Mouse (Mus musculus) midbrain, embryonic 12.5 days (tissue): ENCODE data around the gene Ppie. TPM values are rescaled to one million over a fixed set of nuclear protein-coding genes. Genes with fewer than 3 reads are reported as not detected.
A peak's percentile ranks its signal among the peaks of the same experiment; 100 is the strongest.
"Not testable (repeated sequence)": the region's sequence is repeated elsewhere in the genome, so short reads cannot be mapped to it uniquely, and the experiment has no call there.

ENCODE experiments used
- ATAC-seq: fragments of 200-750 bp; cut with Nextera tagmentation; 2 replicates; pipeline ENCODE4 v1.8.0; 2017; ENCODE audit warnings: low read depth, moderate TSS enrichment, moderate library complexity; ENCODE audit not compliant: low FRiP score
- H3K27ac ChIP-seq: fragments of 300-500 bp; sonication (generic); replicated peaks from 2 replicates; pipeline ENCODE4 v1.5.1; 2016; ENCODE audit warnings: mild to moderate bottlenecking
- H3K27me3 ChIP-seq: fragments of 300-500 bp; sonication (generic); 2 replicates; pipeline ENCODE4 v1.6.1; 2016; ENCODE audit warnings: mild to moderate bottlenecking
- H3K36me3 ChIP-seq: fragments of 300-500 bp; sonication (generic); 2 replicates; pipeline ENCODE4 v1.6.1; 2016
- H3K4me1 ChIP-seq: fragments of 300-500 bp; sonication (generic); 2 replicates; pipeline ENCODE4 v1.6.1; 2016
- H3K4me2 ChIP-seq: fragments of 300-500 bp; sonication (generic); replicated peaks from 2 replicates; pipeline ENCODE4 v1.6.1; 2016; ENCODE audit warnings: mild to moderate bottlenecking, moderate library complexity
- H3K4me3 ChIP-seq: fragments of 300-500 bp; sonication (generic); 2 replicates; pipeline ENCODE4 v1.5.1; 2016; ENCODE audit warnings: mild to moderate bottlenecking
- H3K9ac ChIP-seq: fragments of 300-500 bp; sonication (generic); replicated peaks from 2 replicates; pipeline ENCODE4 v1.6.1; 2016; ENCODE audit warnings: mild to moderate bottlenecking, moderate library complexity
- H3K9me3 ChIP-seq: fragments of 300-500 bp; sonication (generic); 2 replicates; pipeline ENCODE4 v1.6.1; 2016; ENCODE audit warnings: mild to moderate bottlenecking
- WGBS: fragments of 180-500 bp; shearing (Covaris S2); methylation state at CpG from one replicate; pipeline ENCODE4 v1.1.7; 2016; 5-methylcytosine and 5-hydroxymethylcytosine counted together
- polyA plus RNA-seq: library from polyadenylated mRNA; unstranded; fragments of >200 nt; fragmentation: Nextera tagmentation; extraction: Ambion mirVana; gene quantifications from 2 replicates; pipeline ENCODE4 v1.2.1, GENCODE M21; 2016

Ppie gene
- polyA plus RNA-seq, 1 experiment from 2014 or later = 99.0 TPM

- H3K27ac ChIP-seq, H3K36me3 ChIP-seq, H3K9ac ChIP-seq, H3K4me3 ChIP-seq, ATAC-seq, H3K4me2 ChIP-seq, H3K9me3 ChIP-seq, H3K4me1 ChIP-seq: not testable (repeated sequence)
- peaks cover 28% of the 10 kb centered on the region for H3K27me3 ChIP-seq
- WGBS = 84% methylated on average over 10 of the region's 10 CpGs
Measured at GRCm38 (mm10) chr4:123111275-123111983, 28.3 kb downstream of the Ppie start.

DNA sequence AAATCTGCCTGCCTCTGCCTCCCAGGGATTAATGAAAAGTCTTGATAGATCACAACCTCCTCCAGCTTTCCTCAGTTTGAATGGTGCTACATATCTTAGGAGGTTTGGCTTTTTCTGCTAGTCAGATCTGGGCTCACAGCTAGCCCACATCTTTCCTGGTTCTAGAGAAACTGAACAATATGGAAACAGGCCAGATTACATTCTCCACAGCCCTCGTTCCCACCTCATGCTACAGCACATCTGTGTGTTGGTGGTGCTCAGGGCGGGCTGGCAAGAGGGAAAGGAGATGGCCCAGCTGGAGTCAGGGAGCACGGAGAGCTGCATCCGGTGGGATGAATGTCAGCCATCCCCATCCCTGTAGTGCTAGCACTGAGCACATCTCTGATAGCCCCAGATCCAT, 29.0 kb downstream of the Ppie start:
- Histone ChIP-seq H3K4me3 (no peak overlapping the region), H3K9ac (no peak overlapping the region), H3K4me1 (no peaks in the 10 kb centered on the region), H3K4me2 (no peak overlapping the region), H3K27me3 (peaks cover 29% of the 10 kb centered on the region), H3K27ac (no peak overlapping the region), H3K9me3 (no peaks in the 10 kb centered on the region), H3K36me3 (no peaks in the 10 kb centered on the region)
- no peak for ATAC-seq
- WGBS = 84% methylated on average over 4 of the region's 4 CpGs

DNA sequence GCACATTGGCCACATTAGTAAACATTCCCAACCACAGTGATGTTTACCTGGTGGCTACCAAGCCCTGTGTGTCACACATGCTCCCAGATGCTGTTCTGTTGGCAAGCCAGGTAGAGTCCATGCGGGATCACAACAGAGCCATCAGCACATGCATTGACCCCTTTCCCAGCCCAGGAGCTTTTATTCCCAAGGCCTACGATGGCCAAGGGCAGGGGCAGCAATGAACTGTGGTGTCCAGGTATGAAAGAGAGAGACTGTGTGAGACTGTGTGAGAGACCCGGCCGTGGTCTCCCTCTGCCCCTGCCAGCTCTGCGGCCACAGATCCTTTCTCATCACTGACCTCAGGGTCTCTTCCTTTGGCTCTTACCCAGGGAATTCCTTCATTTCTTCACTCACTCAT, 31.7 kb downstream of the Ppie start:
- Histone ChIP-seq H3K9me3 (no peaks in the 10 kb centered on the region), H3K36me3 (no peaks in the 10 kb centered on the region), H3K4me2 (no peak overlapping the region), H3K4me3 (no peak overlapping the region), H3K27me3 (peaks cover 40% of the 10 kb centered on the region), H3K9ac (no peak overlapping the region), H3K27ac (no peak overlapping the region), H3K4me1 (peaks cover 10% of the 10 kb centered on the region; the same call in 1 of the 2 replicates)
- no peak for ATAC-seq
- 88% methylated on average over 5 of the region's 5 CpGs for WGBS

- H3K36me3 ChIP-seq = no peaks in the 10 kb centered on the region
- no peak overlapping the region for H3K9ac ChIP-seq
- 94% methylated on average over 2 of the region's 2 CpGs for WGBS
- H3K4me3 ChIP-seq = no peak overlapping the region
- no peak for ATAC-seq
- H3K4me1 ChIP-seq = peaks cover 10% of the 10 kb centered on the region; the same call in 1 of the 2 replicates
- peaks cover 42% of the 10 kb centered on the region for H3K27me3 ChIP-seq
- no peaks in the 10 kb centered on the region for H3K9me3 ChIP-seq
- H3K27ac ChIP-seq = no peak overlapping the region
- H3K4me2 ChIP-seq = no peak overlapping the region
Measured at GRCm38 (mm10) chr4:123106864-123107263, 32.9 kb downstream of the Ppie start.

DNA sequence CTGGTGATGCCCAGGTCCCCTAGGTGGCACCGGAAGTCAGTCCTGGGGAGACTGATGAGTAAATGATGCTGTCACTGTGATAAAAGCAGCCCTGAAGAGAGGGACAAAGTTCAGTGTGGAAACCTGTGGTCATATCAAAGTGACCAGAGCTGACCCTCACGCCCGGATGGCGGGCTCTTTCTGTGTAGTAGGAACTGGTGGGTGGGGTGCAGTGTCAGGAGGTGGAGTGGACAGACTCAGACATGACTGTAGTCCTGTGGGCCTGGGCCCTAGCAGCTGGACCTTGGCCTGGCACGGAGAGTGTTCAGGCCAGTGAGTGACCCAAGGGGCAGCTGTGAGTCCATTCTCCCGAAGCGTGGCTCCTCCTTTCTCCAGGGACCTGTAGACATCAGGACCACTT, 33.8 kb downstream of the Ppie start:
- H3K4me1 ChIP-seq, ATAC-seq, H3K9me3 ChIP-seq, H3K27ac ChIP-seq, H3K4me3 ChIP-seq, H3K36me3 ChIP-seq, H3K4me2 ChIP-seq, H3K9ac ChIP-seq: not testable (repeated sequence)
- peaks cover 42% of the 10 kb centered on the region for H3K27me3 ChIP-seq
- 88% methylated on average over 7 of the region's 7 CpGs for WGBS

GRCm38 (mm10) chr4:123105451-123105790, 34.3 kb downstream of the Ppie start:
- H3K27me3 ChIP-seq = peaks cover 42% of the 10 kb centered on the region
- 27% methylated on average over 24 of the region's 24 CpGs for WGBS
- peak; percentile 9; the same call in 1 of the 2 replicates for ATAC-seq
- no peak overlapping the region for H3K9ac ChIP-seq
- H3K4me1 ChIP-seq = peaks cover 10% of the 10 kb centered on the region; the same call in 1 of the 2 replicates
- peak overlapping the region; percentile 48 for H3K4me2 ChIP-seq
- no peaks in the 10 kb centered on the region for H3K36me3 ChIP-seq
- no peaks in the 10 kb centered on the region for H3K9me3 ChIP-seq
- H3K27ac ChIP-seq = no peak overlapping the region
- peak overlapping the region; percentile 35 for H3K4me3 ChIP-seq

DNA sequence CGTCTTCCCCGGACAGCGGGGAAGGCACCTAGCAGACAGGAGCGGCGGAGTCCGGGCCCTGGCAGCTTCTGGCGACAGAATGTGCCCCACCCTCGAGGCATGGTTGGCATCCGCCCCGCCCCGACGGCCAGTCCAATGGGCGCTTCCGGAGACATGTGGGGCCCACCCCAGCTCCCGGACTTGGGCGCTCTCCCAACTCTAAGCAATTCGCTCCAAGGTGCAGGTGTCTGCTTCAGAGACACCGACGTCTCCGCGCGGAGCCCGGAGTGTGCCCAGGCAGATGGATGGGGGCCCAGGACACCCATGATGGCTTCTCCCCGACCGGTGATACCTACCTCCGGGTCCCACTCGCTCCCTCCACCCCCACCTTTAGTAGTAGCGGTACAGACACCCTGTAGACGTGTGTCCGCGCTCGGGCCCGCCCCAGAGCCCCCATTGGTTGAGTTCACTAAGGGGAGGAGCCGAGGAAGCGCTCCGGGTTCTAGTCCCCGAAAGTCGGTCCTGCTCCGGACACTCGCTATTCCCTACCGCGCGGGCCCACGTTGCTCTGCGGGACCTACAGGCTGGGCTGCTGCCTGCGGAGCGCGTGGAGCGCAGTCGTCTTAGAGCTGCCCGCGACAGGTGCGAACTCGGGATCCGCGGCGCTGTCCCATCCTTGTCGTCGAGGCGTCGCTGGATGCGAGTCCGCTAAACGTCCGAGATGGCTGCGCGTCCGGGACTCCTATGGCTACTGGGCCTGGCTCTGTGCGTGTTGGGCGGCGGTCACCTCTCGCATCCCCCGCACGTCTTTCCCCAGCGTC, 34.9 kb downstream of the Ppie start, which contains the start of gene Bmp8b:
TSS of gene Bmp8b (plus strand) at position 515 of the 800 bp plus-strand sequence.
- H3K36me3 ChIP-seq = no peaks in the 10 kb centered on the region
- no peak within 1 kb of the TSS for H3K9ac ChIP-seq
- no peak within 1 kb of the TSS for H3K27ac ChIP-seq
- H3K4me1 ChIP-seq = peaks cover 10% of the 10 kb centered on the region; the same call in 1 of the 2 replicates
- H3K27me3 ChIP-seq = peaks cover 42% of the 10 kb centered on the region
- H3K9me3 ChIP-seq = no peaks in the 10 kb centered on the region
- WGBS = 6% methylated on average over 75 of the region's 75 CpGs
- peak; percentile 68; the same call in 1 of the 2 replicates for ATAC-seq
- peak within 1 kb of the TSS; percentile 35 for H3K4me3 ChIP-seq
- peak within 1 kb of the TSS; percentile 48 for H3K4me2 ChIP-seq

DNA sequence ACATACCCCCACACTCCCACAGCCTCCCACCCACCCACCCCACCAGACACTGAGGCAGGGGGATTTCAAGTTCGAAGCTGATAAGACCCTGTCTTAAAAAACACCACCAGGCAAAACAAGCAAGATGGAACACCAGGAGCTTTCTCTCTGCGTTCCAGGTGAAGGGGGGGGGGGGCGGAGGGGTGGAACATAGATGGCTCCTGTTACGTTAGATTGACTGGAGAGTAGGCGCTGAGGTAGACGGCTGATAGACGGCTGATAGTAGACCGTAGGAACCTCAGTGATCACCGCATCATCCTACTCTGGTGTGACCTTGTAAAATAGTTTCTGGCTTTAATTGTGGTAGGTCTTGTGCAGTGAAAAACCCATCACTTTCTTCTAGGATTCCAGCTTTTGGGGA, 45.9 kb downstream of the Ppie start:
- H3K27ac ChIP-seq = no peak overlapping the region
- H3K27me3 ChIP-seq = no peaks in the 10 kb centered on the region
- no peak overlapping the region for H3K4me2 ChIP-seq
- H3K4me1 ChIP-seq = no peaks in the 10 kb centered on the region
- no peak overlapping the region for H3K9ac ChIP-seq
- no peaks in the 10 kb centered on the region for H3K9me3 ChIP-seq
- WGBS = 73% methylated on average over 9 of the region's 9 CpGs
- no peak for ATAC-seq
- no peak overlapping the region for H3K4me3 ChIP-seq
- no peaks in the 10 kb centered on the region for H3K36me3 ChIP-seq

GRCm38 (mm10) chr4:123093064-123093776, 46.5 kb downstream of the Ppie start:
- ATAC-seq = no peak
- Histone ChIP-seq H3K27ac (no peak overlapping the region), H3K9ac (no peak overlapping the region), H3K4me2 (no peak overlapping the region), H3K4me1 (no peaks in the 10 kb centered on the region), H3K36me3 (no peaks in the 10 kb centered on the region), H3K27me3 (no peaks in the 10 kb centered on the region), H3K9me3 (no peaks in the 10 kb centered on the region), H3K4me3 (no peak overlapping the region)
- WGBS = 59% methylated on average over 17 of the region's 17 CpGs

- Histone ChIP-seq H3K27ac (no peak overlapping the region), H3K4me3 (no peak overlapping the region), H3K36me3 (no peaks in the 10 kb centered on the region), H3K9ac (no peak overlapping the region), H3K4me1 (no peaks in the 10 kb centered on the region), H3K9me3 (no peaks in the 10 kb centered on the region), H3K27me3 (no peaks in the 10 kb centered on the region), H3K4me2 (no peak overlapping the region)
- no peak for ATAC-seq
- WGBS = 73% methylated on average over 5 of the region's 5 CpGs
Measured at GRCm38 (mm10) chr4:123092621-123093020, 47.1 kb downstream of the Ppie start.

DNA sequence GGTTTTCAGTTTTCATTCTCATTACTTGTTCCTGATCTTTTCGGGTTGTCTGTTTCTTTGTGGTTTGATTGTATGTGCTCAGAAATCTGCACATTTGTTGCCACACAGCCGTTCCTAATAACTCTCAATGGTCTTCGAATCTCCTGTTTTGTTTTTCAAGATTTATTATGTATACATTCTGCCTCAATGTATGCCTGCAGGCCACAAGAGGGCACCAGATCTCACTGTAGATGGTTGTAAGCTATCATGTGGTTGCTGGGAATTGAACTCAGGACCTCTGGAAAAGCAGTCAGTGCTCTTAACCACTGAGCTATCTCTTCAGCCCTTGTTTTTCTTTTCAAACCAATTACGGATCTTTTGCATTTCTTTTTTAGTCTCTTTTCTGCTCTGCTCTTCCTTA, 53.4 kb downstream of the Ppie start:
- WGBS = 96% methylated on average over 4 of the region's 4 CpGs
- Histone ChIP-seq H3K4me1 (peaks cover 4% of the 10 kb centered on the region; the same call in 1 of the 2 replicates), H3K36me3 (no peaks in the 10 kb centered on the region), H3K27me3 (peaks cover 4% of the 10 kb centered on the region; the same call in 1 of the 2 replicates), H3K9ac (no peak overlapping the region), H3K27ac (no peak overlapping the region), H3K4me2 (no peak overlapping the region), H3K9me3 (no peaks in the 10 kb centered on the region), H3K4me3 (no peak overlapping the region)
- ATAC-seq = no peak

GRCm38 (mm10) chr4:123085290-123085689, 54.5 kb downstream of the Ppie start:
- no peaks in the 10 kb centered on the region for H3K9me3 ChIP-seq
- H3K27me3 ChIP-seq = peaks cover 4% of the 10 kb centered on the region; the same call in 1 of the 2 replicates
- H3K9ac ChIP-seq = no peak overlapping the region
- H3K4me2 ChIP-seq = no peak overlapping the region
- H3K4me1 ChIP-seq = peaks cover 4% of the 10 kb centered on the region; the same call in 1 of the 2 replicates
- H3K27ac ChIP-seq = no peak overlapping the region
- 86% methylated on average over 2 of the region's 2 CpGs for WGBS
- H3K36me3 ChIP-seq = no peaks in the 10 kb centered on the region
- ATAC-seq = no peak
- H3K4me3 ChIP-seq = no peak overlapping the region
